Mouse (Mus musculus) bone marrow, adult 2 months (tissue): ENCODE data around the gene Farp1.

Experiments used
- CTCF ChIP-seq: fragments of 200-500 bp; IDR thresholded peaks from 2 replicates; pipeline ENCODE4 v1.5.1; 2011; ENCODE audit warnings: low read length, control low read depth; ENCODE audit not compliant: control insufficient read depth, insufficient read depth
- POLR2A ChIP-seq: fragments of 200-500 bp; IDR thresholded peaks from 2 replicates; pipeline ENCODE4 v1.6.1; 2011; ENCODE audit warnings: low read depth, mild to moderate bottlenecking, control low read depth, low read length, borderline replicate concordance; ENCODE audit not compliant: control insufficient read depth

DNA sequence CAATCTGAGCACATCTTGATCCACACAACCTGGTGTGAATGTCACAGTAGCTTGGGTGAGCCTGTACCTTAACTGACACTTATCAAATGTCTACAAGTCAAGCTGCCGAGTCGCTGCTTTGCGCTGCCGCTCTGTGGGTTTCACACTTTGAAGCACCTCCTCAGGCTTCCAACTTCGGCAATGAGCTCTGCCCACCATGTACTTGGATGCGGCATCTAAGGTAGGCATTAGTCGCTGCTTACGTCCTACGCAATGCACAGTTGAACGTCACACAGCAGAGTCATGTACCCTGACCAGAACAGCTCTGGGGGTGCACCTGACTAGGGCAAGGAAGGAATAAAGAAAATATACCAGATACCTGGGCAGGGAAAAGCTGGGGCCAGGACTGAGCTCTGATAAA lies 278.3 kb downstream of the Farp1 start:
- no peak for TF ChIP-seq CTCF
- TF ChIP-seq POLR2A: no peak
